Mouse (Mus musculus): Measurements from ENCODE around the gene Kcna10. TPM values are rescaled to one million over a fixed set of nuclear protein-coding genes. Genes with fewer than 3 reads are reported as not detected.

The Kcna10 gene
- polyA plus RNA-seq, 1 experiment from 2014 or later = not detected

DNA sequence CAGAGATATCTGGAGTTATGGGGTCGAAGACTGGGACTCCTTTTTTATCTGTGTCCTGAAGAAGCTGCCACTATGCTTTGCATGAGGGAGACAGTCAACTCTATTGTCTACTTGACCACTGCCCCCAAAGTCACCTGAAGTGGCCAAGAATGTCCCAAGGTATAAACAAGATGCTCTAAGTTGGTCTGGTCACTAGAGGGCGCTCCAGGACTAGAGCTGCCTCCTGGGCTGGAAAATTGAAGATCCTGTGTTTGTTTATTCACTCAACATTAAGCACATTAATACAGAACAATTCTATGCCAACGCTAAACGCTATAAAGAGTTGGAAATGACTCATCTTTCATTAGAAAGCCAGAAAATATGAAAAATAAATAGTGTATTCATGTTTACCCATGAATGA is 23.1 kb downstream of the Kcna10 start:
- no peak overlapping the region for H3K4me2 ChIP-seq
- 10% methylated on average over 4 of the region's 4 CpGs for WGBS
- no peaks in the 10 kb centered on the region for H3K9me3 ChIP-seq
- no peaks in the 10 kb centered on the region for H3K27me3 ChIP-seq (replicated peaks)
- H3K27ac ChIP-seq = no peak overlapping the region
- ATAC-seq (replicated peaks) = no peak
- H3K4me3 ChIP-seq = no peak overlapping the region
- H3K36me3 ChIP-seq (replicated peaks) = no peaks in the 10 kb centered on the region
- H3K4me1 ChIP-seq = peaks cover 26% of the 10 kb centered on the region
- no peak overlapping the region for H3K9ac ChIP-seq

- ATAC-seq (replicated peaks) = peak; percentile 57
- H3K27ac ChIP-seq = no peak overlapping the region
- H3K9me3 ChIP-seq = no peaks in the 10 kb centered on the region
- H3K27me3 ChIP-seq (replicated peaks) = no peaks in the 10 kb centered on the region
- H3K36me3 ChIP-seq (replicated peaks) = no peaks in the 10 kb centered on the region
- WGBS = 50% methylated on average over 4 of the region's 4 CpGs
- no peak overlapping the region for H3K4me2 ChIP-seq
- no peak overlapping the region for H3K4me3 ChIP-seq
- H3K9ac ChIP-seq = no peak overlapping the region
- peaks cover 20% of the 10 kb centered on the region for H3K4me1 ChIP-seq
Observed at GRCm38 (mm10) chr3:107206490-107207150, 23.8 kb downstream of the Kcna10 start.

GRCm38 (mm10) chr3:107207625-107208253 is 24.9 kb downstream of the Kcna10 start:
- Histone ChIP-seq H3K9ac (no peak overlapping the region), H3K4me2 (no peak overlapping the region), H3K27ac (peak overlapping the region; percentile 69), H3K4me3 (no peak overlapping the region), H3K36me3 (replicated peaks) (no peaks in the 10 kb centered on the region), H3K27me3 (replicated peaks) (no peaks in the 10 kb centered on the region), H3K9me3 (no peaks in the 10 kb centered on the region), H3K4me1 (peaks cover 18% of the 10 kb centered on the region)
- peak; percentile 59 for ATAC-seq (replicated peaks)
- WGBS = 67% methylated on average over 7 of the region's 7 CpGs

- Histone ChIP-seq H3K4me3 (no peak overlapping the region), H3K36me3 (replicated peaks) (no peaks in the 10 kb centered on the region), H3K27ac (no peak overlapping the region), H3K4me1 (no peaks in the 10 kb centered on the region), H3K9ac (no peak overlapping the region), H3K9me3 (no peaks in the 10 kb centered on the region), H3K4me2 (no peak overlapping the region), H3K27me3 (replicated peaks) (no peaks in the 10 kb centered on the region)
- ATAC-seq (replicated peaks) = no peak
- 91% methylated on average over 5 of the region's 5 CpGs for WGBS
Observed at GRCm38 (mm10) chr3:107214606-107215005, 31.8 kb downstream of the Kcna10 start.

- H3K27ac ChIP-seq = no peak overlapping the region
- H3K9me3 ChIP-seq = no peaks in the 10 kb centered on the region
- no peak for ATAC-seq (replicated peaks)
- no peaks in the 10 kb centered on the region for H3K36me3 ChIP-seq (replicated peaks)
- H3K4me3 ChIP-seq = no peak overlapping the region
- 64% methylated on average over 8 of the region's 8 CpGs for WGBS
- no peaks in the 10 kb centered on the region for H3K4me1 ChIP-seq
- H3K4me2 ChIP-seq = no peak overlapping the region
- no peaks in the 10 kb centered on the region for H3K27me3 ChIP-seq (replicated peaks)
- no peak overlapping the region for H3K9ac ChIP-seq
Observed at GRCm38 (mm10) chr3:107216400-107217100, 33.7 kb downstream of the Kcna10 start.

DNA sequence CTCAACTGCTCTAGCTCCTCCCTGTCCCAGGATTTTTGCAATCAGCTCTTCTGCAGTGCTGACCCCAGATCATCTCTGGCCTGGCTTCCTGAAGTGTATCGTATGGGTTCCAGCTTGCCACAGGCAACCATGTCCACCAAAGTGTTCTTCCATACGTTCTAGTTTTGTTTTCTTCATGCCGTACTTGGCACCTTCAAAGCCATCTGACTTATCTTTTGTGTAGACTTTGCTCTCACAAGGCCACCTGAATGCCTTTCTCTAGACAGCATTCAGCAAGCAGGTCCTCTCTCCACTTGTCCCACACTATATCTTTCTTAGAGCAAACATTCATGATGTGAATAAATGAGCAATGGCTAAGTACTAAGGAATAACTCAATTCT is 34.2 kb downstream of the Kcna10 start:
- Histone ChIP-seq H3K9ac (no peak overlapping the region), H3K27ac (no peak overlapping the region), H3K4me3 (no peak overlapping the region), H3K4me2 (no peak overlapping the region), H3K27me3 (replicated peaks) (no peaks in the 10 kb centered on the region), H3K4me1 (no peaks in the 10 kb centered on the region), H3K36me3 (replicated peaks) (no peaks in the 10 kb centered on the region), H3K9me3 (no peaks in the 10 kb centered on the region)
- 87% methylated on average over 3 of the region's 3 CpGs for WGBS
- ATAC-seq (replicated peaks) = no peak

- no peaks in the 10 kb centered on the region for H3K9me3 ChIP-seq
Observed at GRCm38 (mm10) chr3:107218572-107218971, 35.7 kb downstream of the Kcna10 start.

GRCm38 (mm10) chr3:107221608-107222007 is 38.8 kb downstream of the Kcna10 start, which contains the start of gene Cym:
Gene Cym, minus strand, starts transcription at chr3:107221732.
- no peaks in the 10 kb centered on the region for H3K27me3 ChIP-seq (replicated peaks)
- H3K4me1 ChIP-seq = no peaks in the 10 kb centered on the region
- H3K36me3 ChIP-seq (replicated peaks) = no peaks in the 10 kb centered on the region
- 89% methylated on average over 10 of the region's 10 CpGs for WGBS
- ATAC-seq (replicated peaks) = no peak
- no peak within 1 kb of the TSS for H3K4me2 ChIP-seq
- no peak within 1 kb of the TSS for H3K4me3 ChIP-seq
- H3K27ac ChIP-seq = no peak within 1 kb of the TSS
- H3K9me3 ChIP-seq = no peaks in the 10 kb centered on the region
- H3K9ac ChIP-seq = no peak within 1 kb of the TSS

More at GRCm38 (mm10) chr3:107218572-107218971, 35.7 kb downstream of the Kcna10 start:
- Histone ChIP-seq H3K27ac (no peak overlapping the region), H3K9ac (no peak overlapping the region), H3K4me3 (no peak overlapping the region), H3K36me3 (replicated peaks) (no peaks in the 10 kb centered on the region), H3K27me3 (replicated peaks) (no peaks in the 10 kb centered on the region), H3K4me1 (no peaks in the 10 kb centered on the region), H3K4me2 (no peak overlapping the region)
- ATAC-seq (replicated peaks) = no peak
- WGBS = 94% methylated on average over 7 of the region's 7 CpGs

GRCm38 (mm10) chr3:107223230-107223629 is 40.4 kb downstream of the Kcna10 start:
- Histone ChIP-seq H3K4me2 (no peak overlapping the region), H3K4me1 (no peaks in the 10 kb centered on the region), H3K9me3 (no peaks in the 10 kb centered on the region), H3K27me3 (replicated peaks) (no peaks in the 10 kb centered on the region), H3K27ac (no peak overlapping the region), H3K9ac (no peak overlapping the region), H3K36me3 (replicated peaks) (no peaks in the 10 kb centered on the region), H3K4me3 (no peak overlapping the region)
- 81% methylated on average over 1 of the region's 1 CpGs for WGBS
- no peak for ATAC-seq (replicated peaks)

GRCm38 (mm10) chr3:107225820-107226219 is 43.0 kb downstream of the Kcna10 start:
- ATAC-seq (replicated peaks) = no peak
- Histone ChIP-seq H3K27me3 (replicated peaks) (no peaks in the 10 kb centered on the region), H3K36me3 (replicated peaks) (no peaks in the 10 kb centered on the region), H3K4me2 (no peak overlapping the region), H3K4me3 (no peak overlapping the region), H3K27ac (no peak overlapping the region), H3K4me1 (no peaks in the 10 kb centered on the region), H3K9ac (no peak overlapping the region), H3K9me3 (no peaks in the 10 kb centered on the region)
- WGBS = 87% methylated on average over 5 of the region's 5 CpGs

GRCm38 (mm10) chr3:107229221-107229620 is 46.4 kb downstream of the Kcna10 start:
- H3K27ac ChIP-seq = no peak overlapping the region
- H3K9me3 ChIP-seq = no peaks in the 10 kb centered on the region
- H3K4me1 ChIP-seq = 0 out of 2 replicates have a peak, but pooled peaks cover 4% of the 10 kb centered on the region
- 78% methylated on average over 5 of the region's 5 CpGs for WGBS
- H3K36me3 ChIP-seq (replicated peaks) = no peaks in the 10 kb centered on the region
- no peak overlapping the region for H3K9ac ChIP-seq
- H3K4me3 ChIP-seq = no peak overlapping the region
- H3K4me2 ChIP-seq = no peak overlapping the region
- no peaks in the 10 kb centered on the region for H3K27me3 ChIP-seq (replicated peaks)
- ATAC-seq (replicated peaks) = no peak

- Histone ChIP-seq H3K4me2 (no peak overlapping the region), H3K4me1 (0 out of 2 replicates have a peak, but pooled peaks cover 4% of the 10 kb centered on the region), H3K36me3 (replicated peaks) (no peaks in the 10 kb centered on the region), H3K27ac (no peak overlapping the region), H3K9me3 (no peaks in the 10 kb centered on the region), H3K27me3 (replicated peaks) (no peaks in the 10 kb centered on the region), H3K4me3 (no peak overlapping the region), H3K9ac (no peak overlapping the region)
- 78% methylated on average over 5 of the region's 5 CpGs for WGBS
- ATAC-seq (replicated peaks) = no peak
Observed at GRCm38 (mm10) chr3:107229822-107230221, 47.0 kb downstream of the Kcna10 start.

Measured in midbrain, embryonic 15.5 days (tissue).